Mouse (Mus musculus) layer of hippocampus, adult 8-10 months (tissue): ENCODE data around the gene Tmem63a. TPM values are rescaled to one million over a fixed set of nuclear protein-coding genes. Genes with fewer than 3 reads are reported as not detected.
"Not testable (repeated sequence)": the region's sequence is repeated elsewhere in the genome, so short reads cannot be mapped to it uniquely, and the experiment has no call there.

ENCODE experiments used
- DNase-seq, 2 experiments: peaks; one replicate each; pipeline ENCODE4 v3.0.0; 2022; ENCODE audit warnings: low spot score in 2 of 2
- total RNA-seq, 4 experiments: library from RNA; stranded (reverse); gene quantifications; 2 replicates each; pipeline ENCODE4 v1.2.4; 2022

Gene Tmem63a
- total RNA-seq, 4 experiments from 2014 or later, result 25.6 to 39.3 (median 29.1) TPM

GRCm38 (mm10) chr1:180926286-180926685, 15.9 kb upstream of the Tmem63a start:
- no peak for DNase-seq

DNA sequence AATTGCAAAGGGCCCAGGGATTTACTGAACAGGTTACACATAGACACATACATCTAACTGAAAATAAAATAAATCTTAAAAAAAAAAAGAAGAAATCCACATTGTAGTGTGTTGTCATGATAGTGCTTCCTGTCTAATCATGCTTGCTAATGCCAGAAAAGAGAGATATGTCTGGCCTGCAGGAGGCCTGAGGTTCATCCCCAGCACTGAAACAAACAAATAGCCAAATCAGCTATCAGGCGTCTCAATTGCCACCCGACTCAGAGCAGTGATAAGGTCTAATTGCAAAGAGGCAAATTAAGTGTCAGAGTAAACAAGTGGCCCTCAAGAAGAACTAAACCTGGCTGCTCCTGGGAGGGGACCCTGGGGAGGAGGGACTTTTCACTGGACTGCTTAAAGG, 12.5 kb upstream of the Tmem63a start:
- DNase-seq, result no peak

DNA sequence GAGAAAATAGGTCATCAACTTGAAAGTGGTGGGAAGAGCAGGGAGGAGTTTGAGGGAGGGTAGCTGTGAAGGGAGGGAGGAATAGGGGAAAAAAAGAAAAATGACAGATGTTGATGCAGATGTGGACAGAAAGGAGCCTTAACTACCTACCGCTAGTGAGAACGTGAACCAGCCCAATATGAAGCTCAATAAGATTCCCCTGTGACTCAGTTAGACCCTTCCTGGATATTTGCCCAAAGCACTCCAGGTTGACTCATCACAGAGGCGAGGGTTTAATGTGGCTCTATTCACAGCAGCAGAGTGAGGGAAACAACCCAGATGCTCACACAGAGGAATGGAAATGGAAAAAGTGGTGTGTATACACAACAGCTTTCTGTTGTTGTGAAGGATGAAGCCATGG, 11.0 kb upstream of the Tmem63a start:
- DNase-seq, result no peak

DNA sequence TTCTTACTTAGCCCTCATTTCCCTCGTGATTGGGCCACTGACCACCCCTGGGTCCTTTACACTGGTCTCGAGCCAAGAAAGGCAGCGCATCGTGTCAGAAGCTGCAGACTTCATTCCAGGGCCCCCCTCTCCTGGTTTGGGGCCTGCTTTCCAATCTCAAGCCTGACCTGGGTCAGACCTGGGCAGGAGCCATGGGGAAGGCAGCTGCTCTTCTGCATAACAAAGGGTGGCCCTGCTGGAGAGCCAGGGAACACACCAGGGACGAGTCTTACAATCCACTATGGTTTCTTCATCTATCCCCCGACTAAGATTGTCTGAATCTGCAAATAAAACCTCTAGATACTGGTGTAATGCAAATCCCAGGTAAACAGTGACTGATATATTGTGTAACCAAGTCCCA, 8.5 kb upstream of the Tmem63a start:
- DNase-seq, result no peak

DNA sequence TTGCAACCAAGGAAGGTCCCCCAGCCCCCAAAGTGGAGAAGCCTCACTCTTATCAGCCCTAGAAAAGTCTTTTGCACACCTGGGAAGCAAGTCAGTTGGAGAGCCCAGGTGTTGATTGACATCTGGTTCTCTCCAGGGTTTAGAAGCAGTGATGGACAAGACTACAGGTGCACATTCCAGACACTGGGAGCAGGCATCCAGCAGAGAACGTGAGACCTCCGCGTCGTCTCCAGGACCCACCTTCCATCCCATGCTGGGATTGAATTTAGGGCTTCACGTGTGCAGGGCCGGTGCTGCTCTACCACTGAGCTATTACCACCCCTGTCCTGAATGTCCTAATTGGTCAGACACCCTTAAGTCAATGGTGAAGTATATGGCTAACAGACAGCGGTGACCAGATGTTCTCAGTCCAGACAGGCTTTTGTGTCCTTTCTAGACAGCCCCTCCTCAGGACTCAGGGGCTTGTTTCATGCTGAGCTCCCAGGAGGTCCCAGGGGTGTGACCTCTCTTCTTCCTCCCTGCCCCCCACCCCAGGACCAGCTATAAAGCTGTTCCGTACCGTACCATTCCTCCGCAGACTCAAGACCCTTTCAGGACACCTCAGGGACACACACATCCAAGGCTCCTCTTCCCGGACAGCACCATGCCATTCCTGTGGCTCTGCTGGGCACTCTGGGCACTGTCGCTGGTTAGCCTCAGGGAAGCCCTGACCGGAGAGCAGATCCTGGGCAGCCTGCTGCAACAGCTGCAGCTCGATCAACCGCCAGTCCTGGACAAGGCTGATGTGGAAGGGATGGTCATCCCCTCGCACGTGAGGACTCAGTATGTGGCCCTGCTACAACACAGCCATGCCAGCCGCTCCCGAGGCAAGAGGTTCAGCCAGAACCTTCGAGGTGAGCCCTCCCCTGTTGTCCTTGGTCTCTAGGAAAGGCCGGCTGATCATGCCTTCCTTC, 7.4 kb upstream of the Tmem63a start, which contains the start of gene Lefty1:
Lefty1 (plus strand) TSS at position 556 of the 953 bp plus-strand sequence.
- DNase-seq, result no peak

GRCm38 (mm10) chr1:180936610-180937398, 5.3 kb upstream of the Tmem63a start:
- DNase-seq, result not testable (repeated sequence)

DNA sequence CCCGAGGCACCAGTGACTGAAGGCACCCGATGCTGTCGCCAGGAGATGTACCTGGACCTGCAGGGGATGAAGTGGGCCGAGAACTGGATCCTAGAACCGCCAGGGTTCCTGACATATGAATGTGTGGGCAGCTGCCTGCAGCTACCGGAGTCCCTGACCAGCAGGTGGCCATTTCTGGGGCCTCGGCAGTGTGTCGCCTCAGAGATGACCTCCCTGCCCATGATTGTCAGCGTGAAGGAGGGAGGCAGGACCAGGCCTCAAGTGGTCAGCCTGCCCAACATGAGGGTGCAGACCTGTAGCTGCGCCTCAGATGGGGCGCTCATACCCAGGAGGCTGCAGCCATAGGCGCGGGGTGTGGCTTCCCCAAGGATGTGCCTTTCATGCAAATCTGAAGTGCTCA, 4.5 kb upstream of the Tmem63a start:
- not testable (repeated sequence) for DNase-seq

DNA sequence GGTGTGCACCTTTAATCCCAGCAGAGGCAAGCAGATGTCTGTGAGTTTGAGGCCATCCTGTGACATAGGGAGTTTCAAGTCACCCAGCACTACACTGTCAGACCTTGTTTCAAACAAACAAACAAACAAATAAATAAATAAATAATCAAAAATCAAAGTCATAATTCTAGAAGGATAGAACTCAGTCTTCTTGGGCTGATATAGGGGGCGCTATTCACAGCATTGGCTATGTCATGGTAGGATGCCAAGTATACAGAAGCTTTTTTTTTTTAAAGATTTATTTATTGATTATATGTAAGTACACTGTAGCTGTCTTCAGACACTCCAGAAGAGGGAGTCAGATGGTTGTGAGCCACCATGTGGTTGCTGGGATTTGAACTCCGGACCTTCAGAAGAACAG, 3.4 kb upstream of the Tmem63a start:
- not testable (repeated sequence) for DNase-seq

DNA sequence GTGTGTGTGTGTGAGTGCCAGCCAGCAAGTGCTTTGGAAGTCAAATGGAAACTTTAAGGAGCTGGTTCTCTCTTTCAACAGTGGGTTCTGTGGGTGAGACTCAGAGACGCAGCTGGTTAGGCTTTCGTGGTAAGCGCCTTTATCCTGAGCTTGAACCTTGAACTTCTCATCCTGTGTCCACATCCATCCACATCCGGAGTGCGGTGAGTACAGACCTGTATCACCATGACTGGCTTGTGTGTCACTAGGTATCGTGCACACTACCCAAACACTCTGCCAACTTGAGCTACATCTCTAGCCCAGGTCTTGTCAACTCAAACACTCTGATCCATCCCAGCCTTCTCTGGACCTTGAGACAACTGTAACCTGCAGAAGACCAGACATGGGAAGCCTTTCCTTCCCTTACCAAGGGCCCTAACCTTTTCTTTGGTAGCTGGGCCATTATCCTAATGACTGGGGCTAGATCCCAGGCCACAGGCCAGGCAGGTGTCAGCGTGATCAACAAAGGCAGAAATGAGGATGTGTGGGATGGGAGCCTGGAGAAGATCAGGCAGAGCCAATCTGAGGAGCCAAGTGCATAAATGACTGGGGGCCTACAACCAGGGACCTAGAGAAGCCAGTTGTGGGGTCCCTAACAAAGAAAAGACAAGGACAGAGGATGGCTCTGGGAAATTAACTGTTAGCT, 1.2 kb upstream of the Tmem63a start:
- DNase-seq, result no peak

GRCm38 (mm10) chr1:180941726-180942125, 418 bp upstream of the Tmem63a start:
- no peak for DNase-seq

GRCm38 (mm10) chr1:180943032-180943644, 994 bp downstream of the Tmem63a start:
- no peak for DNase-seq

DNA sequence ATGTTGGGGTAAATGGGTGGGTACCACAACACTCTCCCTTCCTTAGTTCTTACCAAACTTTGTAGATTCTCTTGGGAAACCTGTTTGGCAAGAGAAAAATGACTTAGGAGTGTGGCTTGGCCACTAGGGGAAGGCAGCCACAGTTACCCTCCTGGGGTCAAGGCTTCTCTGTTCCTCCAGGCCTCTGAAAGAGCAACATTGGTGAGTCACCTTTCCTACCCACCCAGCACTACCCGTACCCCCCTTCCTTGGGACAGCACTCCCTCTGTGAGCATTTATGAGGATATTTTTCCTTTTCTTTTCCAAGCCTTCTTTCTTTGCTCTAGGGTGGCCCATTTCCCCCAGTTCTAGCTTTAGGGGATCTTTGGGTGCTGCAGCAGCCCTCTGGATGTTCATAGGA, 1.8 kb downstream of the Tmem63a start:
- no peak for DNase-seq

DNA sequence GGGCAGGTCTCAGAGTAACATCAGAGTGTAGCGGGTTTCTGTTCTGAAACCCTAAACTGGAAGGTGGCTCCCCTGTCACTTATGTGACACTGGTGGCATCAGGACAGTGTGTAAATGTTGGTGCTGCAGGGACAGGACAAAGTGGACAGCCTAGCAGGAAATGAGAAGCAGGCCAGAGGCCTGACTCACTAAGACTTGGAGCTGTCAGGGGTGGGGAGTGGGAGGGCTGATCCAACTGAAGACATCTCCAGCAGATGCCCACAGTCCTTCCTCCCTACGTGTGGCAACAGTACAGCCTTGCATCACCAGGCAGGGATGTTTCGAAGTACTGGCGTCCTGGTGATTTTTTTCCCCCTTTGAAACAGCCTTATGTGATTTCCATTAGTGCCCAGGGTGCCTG, 2.4 kb downstream of the Tmem63a start:
- DNase-seq, result no peak

DNA sequence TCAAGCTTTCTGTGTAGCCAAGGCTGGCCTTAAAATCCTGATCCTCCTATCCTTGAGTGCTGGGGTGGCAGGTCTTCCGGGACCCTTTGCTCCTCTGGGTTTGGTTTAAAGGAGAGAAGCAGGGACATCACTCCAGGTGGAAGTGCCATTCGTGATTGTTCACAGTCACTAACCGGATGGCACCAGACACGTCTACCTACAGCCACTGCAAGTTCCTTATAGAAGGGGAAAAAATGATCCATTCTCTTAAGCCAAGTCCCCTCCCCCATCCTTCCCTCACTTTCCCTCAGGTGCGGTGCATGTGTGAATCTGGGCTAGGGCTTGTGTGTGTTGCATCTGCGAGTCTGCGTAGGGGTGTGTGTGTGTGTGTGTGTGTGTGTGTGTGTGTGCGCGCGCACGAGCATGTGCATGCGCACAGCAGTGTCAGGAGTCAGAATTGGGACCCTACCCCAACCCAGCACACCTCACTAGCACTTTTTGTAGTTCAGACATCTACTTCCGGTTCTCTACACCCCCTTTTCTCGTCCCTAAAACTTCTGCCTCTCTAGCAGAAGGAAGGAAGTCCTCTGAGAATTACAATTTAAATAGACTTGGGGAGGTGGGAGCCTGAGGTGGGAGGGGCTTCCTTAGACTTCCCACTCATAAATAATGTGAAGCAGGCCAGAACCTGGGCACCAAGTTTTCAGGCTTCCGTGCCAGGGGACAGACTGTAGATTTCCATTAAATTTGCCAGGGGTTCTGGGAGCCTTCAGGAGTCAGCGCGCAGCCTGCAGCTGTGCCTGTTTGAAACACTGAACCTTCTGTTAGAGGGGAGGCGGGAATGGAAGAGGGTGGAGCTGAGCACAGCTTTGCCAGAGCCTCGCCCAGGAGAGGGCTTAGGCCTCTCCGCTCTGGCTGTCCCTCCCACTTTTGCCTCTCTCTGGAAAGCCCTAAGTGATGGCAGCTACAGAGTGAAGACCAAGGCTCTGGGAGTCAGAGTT, 3.1 kb downstream of the Tmem63a start:
- peak; percentile 45 to 48 for DNase-seq

- no peak for DNase-seq
Measured at GRCm38 (mm10) chr1:180946448-180946847, 4.3 kb downstream of the Tmem63a start.

DNA sequence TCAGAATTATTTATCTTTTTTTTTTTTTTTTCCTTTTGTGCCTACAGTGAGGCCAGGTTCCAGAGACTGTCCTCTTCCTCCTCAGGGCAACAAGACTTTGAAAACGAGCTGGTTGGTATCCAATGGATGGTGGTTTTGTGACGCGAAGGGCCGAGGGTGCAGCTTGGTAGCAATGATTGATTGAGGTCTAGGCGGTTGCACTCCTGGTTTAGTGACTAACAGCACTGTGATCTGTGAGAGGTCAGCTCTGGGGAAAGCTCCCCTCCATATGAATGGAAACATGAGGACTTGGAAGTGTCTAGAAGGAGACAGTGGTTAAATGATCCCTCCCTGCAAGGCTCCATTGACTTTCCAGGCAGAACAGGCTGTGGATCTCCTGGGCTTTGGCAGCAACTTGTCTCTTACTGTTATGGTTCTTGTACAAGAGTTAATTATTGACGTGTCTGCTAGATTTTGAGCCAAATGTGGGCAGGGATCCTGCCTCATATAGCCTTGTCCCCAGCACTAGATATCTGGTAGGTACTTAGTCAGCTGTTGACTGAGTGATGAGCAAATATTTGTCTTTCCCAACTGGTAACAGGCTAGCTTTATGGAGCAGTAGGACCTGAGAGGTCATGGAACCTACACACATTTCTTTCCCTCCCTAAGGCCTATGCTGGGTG, 10.1 kb downstream of the Tmem63a start:
- no peak for DNase-seq

GRCm38 (mm10) chr1:180952808-180953207, 10.7 kb downstream of the Tmem63a start:
- DNase-seq, result no peak

DNA sequence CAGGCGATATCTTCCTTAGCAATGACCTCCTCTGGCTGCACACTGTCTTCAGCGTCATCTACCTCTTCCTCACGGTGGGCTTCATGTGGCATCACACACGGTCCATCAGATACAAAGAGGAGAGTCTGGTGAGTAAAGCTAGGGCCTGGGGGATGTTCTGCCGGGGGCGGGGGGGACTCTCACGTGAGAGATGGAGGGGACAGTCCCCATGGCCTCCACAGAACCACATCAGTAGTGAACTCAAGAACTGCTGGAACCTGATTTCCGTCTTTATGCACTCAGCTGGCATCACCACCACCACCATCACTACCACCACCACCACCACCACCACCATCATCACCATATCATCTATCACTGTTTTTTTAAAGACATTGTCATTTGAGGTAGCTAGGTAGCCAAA, 14.3 kb downstream of the Tmem63a start:
- no peak for DNase-seq

DNA sequence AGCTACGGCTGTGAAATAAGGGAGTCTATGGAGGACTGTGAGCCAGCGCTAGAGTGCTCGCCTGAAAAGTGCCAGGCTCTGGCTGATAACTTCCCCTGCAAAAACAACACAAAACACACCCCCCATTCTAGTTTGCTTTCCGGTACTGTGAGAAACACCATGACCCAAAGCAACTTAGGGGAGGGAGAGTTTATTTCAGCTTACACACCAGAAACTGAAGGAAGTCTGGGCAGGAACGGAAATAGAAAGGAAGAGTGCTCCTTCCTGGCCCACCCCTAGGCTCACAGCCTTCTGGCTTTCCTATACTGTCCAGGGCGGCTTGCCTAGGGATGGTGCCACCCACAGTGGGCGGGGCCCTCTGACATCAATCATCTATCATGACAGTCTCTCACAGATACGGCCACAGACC, 14.8 kb downstream of the Tmem63a start:
- no peak for DNase-seq
